Mouse (Mus musculus): ENCODE data around the gene Ankrd54.
A peak's percentile ranks its signal among the peaks of the same experiment; 100 is the strongest.

Ankrd54 gene

DNA sequence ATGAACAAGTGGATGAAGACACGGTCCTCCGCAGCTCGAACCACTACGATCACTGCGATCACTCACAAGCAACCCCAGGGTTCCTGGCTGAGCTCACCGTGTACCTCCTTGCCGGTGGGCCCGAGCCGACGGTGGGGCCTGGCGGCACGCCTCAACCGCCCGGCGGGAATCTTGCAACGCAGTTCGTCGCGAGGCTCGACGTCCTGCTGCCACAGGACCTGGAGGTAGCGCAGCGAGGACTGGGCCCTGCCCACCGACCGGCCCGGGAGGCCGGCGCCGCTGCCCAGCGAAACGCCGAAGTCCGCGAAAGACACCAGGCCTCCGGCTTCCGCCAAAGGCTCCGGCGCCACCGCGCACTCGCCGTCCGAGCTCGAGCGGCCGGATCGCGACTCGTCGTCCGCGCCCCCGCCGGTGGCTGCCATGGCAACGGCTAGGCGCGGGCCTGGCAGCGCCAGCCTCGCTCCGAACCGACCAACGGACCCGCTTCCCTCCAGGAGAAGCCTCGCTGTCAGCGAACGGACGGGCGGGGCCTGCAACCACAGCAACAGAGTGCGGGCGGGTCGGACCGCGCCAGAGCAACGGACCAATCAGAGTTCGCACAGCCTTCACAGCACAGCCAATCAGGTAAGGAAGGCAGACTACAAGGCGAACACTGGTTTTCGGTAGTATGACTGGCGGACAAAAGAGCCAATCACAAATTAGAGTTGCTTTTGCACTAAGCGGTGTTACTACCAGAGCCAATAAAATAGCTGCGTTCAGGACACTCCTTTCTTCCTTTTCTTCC, at the start of gene Ankrd54:
Gene Ankrd54 (minus strand): TSS at position 518 of the 784 bp plus-strand sequence.
- DNase-seq (ENCODE audit: low read depth, low spot score) = peak; percentile 100

GRCm38 (mm10) chr15:79111774-79112173, 49.1 kb upstream of the Ankrd54 start:
- no peak for DNase-seq (ENCODE audit: low read depth, low spot score)

- DNase-seq (ENCODE audit: low read depth, low spot score) = no peak
Measured at GRCm38 (mm10) chr15:79110528-79110927, 47.8 kb upstream of the Ankrd54 start.

DNA sequence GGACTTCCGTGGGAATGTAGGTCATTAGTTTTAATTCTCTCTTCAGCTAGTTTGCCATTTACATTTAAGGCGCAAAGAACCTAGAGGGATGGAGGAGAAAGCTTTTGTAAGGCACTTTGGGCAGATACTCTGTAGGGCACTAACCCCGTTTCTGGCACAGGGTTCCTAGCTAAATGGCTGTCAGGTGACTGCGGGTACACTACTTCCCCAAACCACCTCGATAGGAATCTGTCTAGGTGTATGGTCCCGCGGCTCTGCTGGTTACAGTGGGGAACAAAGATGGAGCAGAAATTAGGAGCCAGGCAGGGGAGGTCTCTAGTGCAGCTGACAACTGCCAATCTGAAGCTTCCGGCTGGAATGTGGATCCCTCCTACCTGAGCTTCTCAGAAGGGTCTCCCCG, 47.3 kb upstream of the Ankrd54 start:
- DNase-seq (ENCODE audit: low read depth, low spot score) = no peak

- no peak for DNase-seq (ENCODE audit: low read depth, low spot score)
Measured at GRCm38 (mm10) chr15:79109321-79109934, 46.7 kb upstream of the Ankrd54 start.

GRCm38 (mm10) chr15:79108421-79109320, 46.0 kb upstream of the Ankrd54 start, which contains the start of gene Micall1:
TSS of gene Micall1 (plus strand) at chr15:79108898.
- DNase-seq (ENCODE audit: low read depth, low spot score) = peak; percentile 50

DNA sequence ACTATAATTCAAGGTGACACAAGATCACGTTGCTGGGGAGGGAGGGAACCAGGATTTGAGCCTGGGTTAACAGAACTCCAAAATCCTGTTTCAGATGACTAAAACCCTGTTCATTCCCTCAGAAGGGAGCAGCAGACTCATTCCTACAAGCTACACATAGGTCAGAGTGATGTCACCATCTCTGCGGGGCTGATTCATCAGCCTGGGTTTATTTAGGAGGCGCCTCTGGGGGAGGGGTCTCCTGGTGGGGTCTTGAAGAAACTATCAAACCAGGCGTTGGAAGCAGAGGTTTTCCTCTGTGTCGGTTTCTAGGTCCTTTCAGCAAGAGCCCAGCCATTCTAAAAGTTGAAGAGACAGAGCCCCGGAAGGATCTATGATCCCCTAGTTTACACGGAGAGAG, 45.3 kb upstream of the Ankrd54 start:
- DNase-seq (ENCODE audit: low read depth, low spot score) = no peak

GRCm38 (mm10) chr15:79105804-79106203, 43.1 kb upstream of the Ankrd54 start:
- DNase-seq (ENCODE audit: low read depth, low spot score) = no peak

GRCm38 (mm10) chr15:79103264-79103663, 40.6 kb upstream of the Ankrd54 start:
- no peak for DNase-seq (ENCODE audit: low read depth, low spot score)

- DNase-seq (ENCODE audit: low read depth, low spot score) = no peak
Measured at GRCm38 (mm10) chr15:79101531-79101930, 38.8 kb upstream of the Ankrd54 start.

DNA sequence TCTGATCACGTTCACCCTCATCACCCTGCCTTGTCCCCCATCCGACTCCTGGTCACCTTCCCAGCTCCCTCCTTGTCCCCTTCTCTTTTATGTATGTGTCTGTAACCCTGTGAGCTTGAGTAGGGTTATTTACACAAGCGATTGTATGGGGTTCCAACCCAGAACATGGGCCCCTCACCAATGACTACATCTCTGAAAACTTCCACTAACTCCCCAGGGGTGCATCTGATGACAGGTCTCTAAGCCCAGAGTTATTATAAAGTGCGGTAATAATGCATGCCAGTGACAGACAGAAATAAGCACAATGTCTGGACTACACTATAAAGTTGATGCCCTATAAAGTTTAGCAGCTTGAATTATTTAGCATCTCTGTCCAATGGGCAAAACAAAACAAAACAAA, 37.7 kb upstream of the Ankrd54 start:
- no peak for DNase-seq (ENCODE audit: low read depth, low spot score)

DNA sequence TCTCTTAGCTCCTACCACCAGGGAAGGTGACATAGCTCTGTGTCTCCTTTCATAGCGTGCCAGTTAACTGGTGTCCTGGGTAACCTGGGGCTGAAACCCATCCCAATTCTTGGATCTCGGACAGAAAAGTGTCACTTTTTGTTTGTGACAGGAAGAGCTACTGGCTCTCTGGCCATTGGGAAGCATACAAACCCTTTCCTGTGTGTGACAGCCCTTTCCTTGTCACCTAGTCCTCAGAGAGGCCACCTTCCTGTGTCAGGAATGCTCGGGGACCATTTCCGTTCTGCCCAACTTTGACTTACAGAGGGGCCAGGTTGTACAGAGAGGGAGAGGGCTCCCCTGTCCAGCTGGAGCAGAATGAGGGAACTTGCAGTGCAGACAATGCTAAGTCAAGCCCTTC, 36.8 kb upstream of the Ankrd54 start:
- no peak for DNase-seq (ENCODE audit: low read depth, low spot score)

GRCm38 (mm10) chr15:79098868-79099267, 36.2 kb upstream of the Ankrd54 start:
- DNase-seq (ENCODE audit: low read depth, low spot score) = no peak

DNA sequence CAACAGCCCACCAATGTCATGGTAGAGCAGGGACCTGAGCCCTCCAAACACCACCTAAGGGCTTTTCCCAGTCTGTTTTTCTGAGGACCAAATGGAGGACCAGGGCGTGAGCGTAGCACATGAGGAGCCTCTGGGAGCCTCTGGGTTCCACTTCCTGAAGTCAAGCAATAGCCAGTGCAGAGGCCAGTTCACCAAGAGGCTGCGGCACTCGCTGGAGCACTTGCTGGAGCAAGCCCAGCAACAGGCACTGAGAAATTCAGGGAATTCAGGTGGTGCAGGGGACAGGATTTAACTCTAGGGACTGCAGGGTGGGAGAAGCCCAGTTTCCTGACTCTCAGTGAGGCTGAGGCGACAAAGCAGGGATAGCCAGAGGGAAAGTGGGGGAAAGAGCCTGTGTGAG, 35.5 kb upstream of the Ankrd54 start:
- DNase-seq (ENCODE audit: low read depth, low spot score) = no peak

DNA sequence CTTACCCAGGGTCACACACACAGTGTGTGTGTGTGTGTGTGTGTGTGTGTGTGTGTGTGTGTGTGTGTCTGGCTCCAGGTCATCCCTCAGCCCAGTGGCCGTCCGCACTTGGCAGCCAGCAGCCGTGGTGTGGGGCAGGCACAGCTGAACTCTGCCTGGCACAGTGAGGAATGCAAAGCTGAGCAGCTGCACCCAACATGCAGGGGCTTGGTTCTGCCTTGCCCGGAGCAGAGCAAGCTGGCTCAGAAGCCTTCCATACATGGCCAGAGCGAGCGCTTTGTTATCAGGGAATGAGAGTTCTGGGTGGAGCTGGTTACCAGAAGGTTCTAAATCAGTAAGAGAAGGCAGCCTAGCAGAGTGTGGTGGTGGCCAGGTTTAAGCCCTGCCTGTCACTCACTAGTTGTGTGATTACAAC, 34.9 kb upstream of the Ankrd54 start:
- no peak for DNase-seq (ENCODE audit: low read depth, low spot score)

GRCm38 (mm10) chr15:79097135-79097534, 34.4 kb upstream of the Ankrd54 start:
- no peak for DNase-seq (ENCODE audit: low read depth, low spot score)

GRCm38 (mm10) chr15:79096556-79096955, 33.9 kb upstream of the Ankrd54 start:
- no peak for DNase-seq (ENCODE audit: low read depth, low spot score)

- no peak for DNase-seq (ENCODE audit: low read depth, low spot score)
Measured at GRCm38 (mm10) chr15:79095483-79095882, 32.8 kb upstream of the Ankrd54 start.

DNA sequence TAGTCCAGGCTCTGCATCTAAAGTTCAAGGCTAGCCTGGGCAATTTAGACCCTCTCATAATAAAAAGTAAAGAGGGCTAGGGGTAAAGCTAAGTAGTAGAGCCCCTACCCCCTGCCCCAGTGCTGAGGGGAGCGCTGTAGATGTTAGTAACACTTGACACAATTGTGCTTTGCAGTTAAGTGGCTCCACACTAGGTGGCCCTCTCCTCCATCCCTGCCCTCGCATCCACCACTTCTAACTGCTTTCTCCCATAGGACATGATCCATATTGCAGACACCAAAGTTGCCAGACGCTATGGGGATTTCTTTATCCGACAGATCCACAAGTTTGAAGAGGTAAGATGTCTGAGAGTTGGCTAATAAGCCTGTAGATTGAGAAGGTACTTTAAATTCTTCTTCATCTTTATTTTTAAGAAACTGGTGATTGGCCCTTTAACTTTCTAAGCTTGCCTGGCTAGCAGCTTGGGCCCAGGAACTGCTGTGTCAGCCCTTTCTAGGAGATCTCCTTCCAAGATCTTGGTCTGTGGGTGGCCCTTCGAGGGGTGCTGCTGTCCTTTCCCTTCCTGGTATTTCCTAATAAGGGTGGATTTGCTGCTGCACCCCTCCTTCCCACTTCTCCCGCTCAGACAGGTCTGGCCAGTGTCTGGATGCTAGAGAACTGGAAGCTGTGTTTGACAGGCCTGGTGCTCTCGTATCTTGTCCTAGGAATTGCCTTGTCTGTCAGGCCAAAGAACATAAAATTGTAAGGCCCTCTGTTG, 30.6 kb upstream of the Ankrd54 start:
- DNase-seq (ENCODE audit: low read depth, low spot score) = no peak

DNA sequence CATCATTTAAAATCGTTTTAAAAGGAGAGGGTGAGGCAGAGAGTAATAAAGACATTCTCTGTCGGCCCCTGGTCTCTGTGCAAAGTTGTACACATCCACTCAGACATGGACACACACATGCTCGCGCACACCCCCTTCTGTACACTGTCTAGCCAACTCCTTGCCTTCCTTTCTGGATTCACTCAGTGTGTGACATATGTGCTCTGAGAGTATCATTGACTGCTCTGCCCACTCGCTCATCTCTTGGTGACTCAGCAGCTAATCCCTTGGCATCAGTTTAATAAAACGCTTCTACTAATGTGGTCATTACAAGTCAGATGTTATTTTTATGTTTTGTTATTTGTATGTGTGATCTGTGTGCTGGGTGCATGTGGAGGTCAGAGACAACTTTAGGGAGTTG, 29.6 kb upstream of the Ankrd54 start:
- DNase-seq (ENCODE audit: low read depth, low spot score) = no peak

GRCm38 (mm10) chr15:79079567-79079966, 16.9 kb upstream of the Ankrd54 start:
- no peak for DNase-seq (ENCODE audit: low read depth, low spot score)

Data from ES-CJ7 (cell line).